Mouse (Mus musculus) cerebellum, postnatal 4 days (tissue): ENCODE data around the gene Psme2b.
"Not testable (repeated sequence)": the region's sequence is repeated elsewhere in the genome, so short reads cannot be mapped to it uniquely, and the experiment has no call there.

ENCODE experiments used
- DNase-seq, 2 experiments: peaks; one replicate each; pipeline ENCODE4 v3.0.0; 2022; ENCODE audit warnings: low spot score in 2 of 2, mixed read lengths in 1 of 2

Psme2b gene

GRCm38 (mm10) chr11:48946090-48946489 lies at the start of gene Psme2b:
Gene Psme2b, minus strand, starts transcription at chr11:48946190.
- DNase-seq, result not testable (repeated sequence)

GRCm38 (mm10) chr11:48994018-48994417 lies 48.0 kb upstream of the Psme2b start, which contains the start of gene Tgtp1:
Gene Tgtp1, minus strand, starts transcription at chr11:48994172.
- not testable (repeated sequence) for DNase-seq

GRCm38 (mm10) chr11:48993296-48993695 lies 47.3 kb upstream of the Psme2b start:
- DNase-seq, result not testable (repeated sequence)

GRCm38 (mm10) chr11:48991740-48992520 lies 45.9 kb upstream of the Psme2b start, which contains the start of gene Gm12185:
Gene Gm12185, minus strand, starts transcription at chr11:48992226.
- DNase-seq, result not testable (repeated sequence)

- DNase-seq, result not testable (repeated sequence)
Observed at GRCm38 (mm10) chr11:48989981-48990380, 44.0 kb upstream of the Psme2b start.

- DNase-seq, result not testable (repeated sequence)
Observed at GRCm38 (mm10) chr11:48988219-48988618, 42.2 kb upstream of the Psme2b start.

- DNase-seq, result not testable (repeated sequence)
Observed at GRCm38 (mm10) chr11:48982848-48983247, 36.9 kb upstream of the Psme2b start.

GRCm38 (mm10) chr11:48980052-48980451 lies 34.1 kb upstream of the Psme2b start:
- not testable (repeated sequence) for DNase-seq

GRCm38 (mm10) chr11:48979251-48979650 lies 33.3 kb upstream of the Psme2b start, which contains the start of gene 9930111J21Rik1:
Gene 9930111J21Rik1, minus strand, starts transcription at chr11:48979398.
- not testable (repeated sequence) for DNase-seq

- DNase-seq, result not testable (repeated sequence)
Observed at GRCm38 (mm10) chr11:48978240-48978939, 32.4 kb upstream of the Psme2b start, which contains the start of gene Olfr56. Gene Olfr56, plus strand, starts transcription at chr11:48978889.

GRCm38 (mm10) chr11:48974686-48975085 lies 28.7 kb upstream of the Psme2b start:
- not testable (repeated sequence) for DNase-seq

- DNase-seq, result not testable (repeated sequence)
Observed at GRCm38 (mm10) chr11:48939286-48939685, 6.7 kb downstream of the Psme2b start.

GRCm38 (mm10) chr11:48935291-48935690 lies 10.7 kb downstream of the Psme2b start:
- DNase-seq, result not testable (repeated sequence)

GRCm38 (mm10) chr11:48933923-48934322 lies 12.1 kb downstream of the Psme2b start:
- DNase-seq, result not testable (repeated sequence)

GRCm38 (mm10) chr11:48933422-48933821 lies 12.6 kb downstream of the Psme2b start:
- DNase-seq, result not testable (repeated sequence)

- DNase-seq, result not testable (repeated sequence)
Observed at GRCm38 (mm10) chr11:48928068-48928467, 17.9 kb downstream of the Psme2b start.

- not testable (repeated sequence) for DNase-seq
Observed at GRCm38 (mm10) chr11:48926437-48926836, 19.6 kb downstream of the Psme2b start.

GRCm38 (mm10) chr11:48923818-48924217 lies 22.2 kb downstream of the Psme2b start:
- DNase-seq, result not testable (repeated sequence)

- DNase-seq, result no peak
Observed at GRCm38 (mm10) chr11:48918380-48918779, 27.6 kb downstream of the Psme2b start.

GRCm38 (mm10) chr11:48913611-48914010 lies 32.4 kb downstream of the Psme2b start:
- DNase-seq, result no peak

GRCm38 (mm10) chr11:48908459-48908858 lies 37.5 kb downstream of the Psme2b start:
- DNase-seq, result no peak

GRCm38 (mm10) chr11:48902021-48902420 lies 44.0 kb downstream of the Psme2b start, which contains the start of gene Gm5431:
Gene Gm5431, minus strand, starts transcription at chr11:48902214.
- DNase-seq, result no peak
